Mouse (Mus musculus) induced T-regulatory cell, adult 2 months (primary cell): ENCODE measurements around the gene Samd4b.
A peak's percentile ranks its signal among the peaks of the same experiment; 100 is the strongest.

Source experiments
- DNase-seq: peaks from one replicate; pipeline ENCODE4 v3.0.0-alpha.2; 2012; ENCODE audit warnings: low read depth

Samd4b gene

GRCm38 (mm10) chr7:28377190-28378065 lies 220.5 kb downstream of the Samd4b start:
- peak; percentile 75 for DNase-seq

GRCm38 (mm10) chr7:28376011-28376771 lies 221.8 kb downstream of the Samd4b start:
- peak; percentile 93 for DNase-seq

GRCm38 (mm10) chr7:28375176-28375921 lies 222.6 kb downstream of the Samd4b start:
- DNase-seq: peak; percentile 97

GRCm38 (mm10) chr7:28374647-28375046 lies 223.3 kb downstream of the Samd4b start:
- DNase-seq: peak; percentile 72

- DNase-seq: peak; percentile 75
Observed at GRCm38 (mm10) chr7:28373891-28374495, 224.0 kb downstream of the Samd4b start.

GRCm38 (mm10) chr7:28373131-28373581 lies 224.8 kb downstream of the Samd4b start:
- DNase-seq: peak; percentile 98

- DNase-seq: peak; percentile 99
Observed at GRCm38 (mm10) chr7:28372251-28373108, 225.5 kb downstream of the Samd4b start, which contains the start of gene Plekhg2. TSS of gene Plekhg2 (minus strand) at chr7:28372599.

- peak; percentile 67 for DNase-seq
Observed at GRCm38 (mm10) chr7:28371514-28371989, 226.4 kb downstream of the Samd4b start.

- no peak for DNase-seq
Observed at GRCm38 (mm10) chr7:28370977-28371513, 226.9 kb downstream of the Samd4b start.

GRCm38 (mm10) chr7:28370051-28370450 lies 227.9 kb downstream of the Samd4b start:
- DNase-seq: no peak

- DNase-seq: no peak
Observed at GRCm38 (mm10) chr7:28368276-28368920, 229.5 kb downstream of the Samd4b start.

- no peak for DNase-seq
Observed at GRCm38 (mm10) chr7:28367663-28368275, 230.2 kb downstream of the Samd4b start.

GRCm38 (mm10) chr7:28362441-28363060 lies 235.4 kb downstream of the Samd4b start:
- no peak for DNase-seq

GRCm38 (mm10) chr7:28361647-28362341 lies 236.2 kb downstream of the Samd4b start:
- DNase-seq: no peak

- DNase-seq: no peak
Observed at GRCm38 (mm10) chr7:28360291-28360690, 237.7 kb downstream of the Samd4b start.

- no peak for DNase-seq
Observed at GRCm38 (mm10) chr7:28359854-28360253, 238.1 kb downstream of the Samd4b start.

GRCm38 (mm10) chr7:28358431-28358830 lies 239.5 kb downstream of the Samd4b start:
- no peak for DNase-seq

GRCm38 (mm10) chr7:28357984-28358383 lies 240.0 kb downstream of the Samd4b start:
- no peak for DNase-seq
